Mouse (Mus musculus) brain, embryonic 14.5 days (tissue): Measurements from ENCODE around the gene Pld4. TPM values are rescaled to one million over a fixed set of nuclear protein-coding genes. Genes with fewer than 3 reads are reported as not detected.
"Not testable (repeated sequence)": the region's sequence is repeated elsewhere in the genome, so short reads cannot be mapped to it uniquely, and the experiment has no call there.

Experiments used
- DNase-seq: peaks from one replicate; pipeline ENCODE4 v3.0.0-alpha.2; 2011; ENCODE audit warnings: low read depth
- CTCF ChIP-seq: fragments of 200-500 bp; IDR thresholded peaks from 2 replicates; pipeline ENCODE4 v1.5.1; 2012; ENCODE audit warnings: inconsistent platforms, mild to moderate bottlenecking, moderate library complexity, borderline replicate concordance; ENCODE audit not compliant: insufficient read depth, insufficient read length; ENCODE audit errors: extremely low read depth
- POLR2A ChIP-seq: fragments of 200-500 bp; IDR thresholded peaks from 2 replicates; pipeline ENCODE4 v1.6.1; 2012; ENCODE audit warnings: mild to moderate bottlenecking, inconsistent platforms, borderline replicate concordance; ENCODE audit not compliant: poor library complexity, insufficient read depth, insufficient read length, severe bottlenecking; ENCODE audit errors: extremely low read depth
- polyA plus RNA-seq: library from polyadenylated mRNA; depleted of rRNA; stranded (reverse); fragments of >200 nt; gene quantifications from 2 replicates; pipeline ENCODE4 v1.2.3, GENCODE M21; 2012; rRNA removed

Gene Pld4
- polyA plus RNA-seq, 1 experiment = 6.5 TPM

GRCm38 (mm10) chr12:112810092-112810885 lies 49.8 kb downstream of the Pld4 start:
- TF ChIP-seq CTCF (no peak), POLR2A (no peak)
- DNase-seq = no peak

DNA sequence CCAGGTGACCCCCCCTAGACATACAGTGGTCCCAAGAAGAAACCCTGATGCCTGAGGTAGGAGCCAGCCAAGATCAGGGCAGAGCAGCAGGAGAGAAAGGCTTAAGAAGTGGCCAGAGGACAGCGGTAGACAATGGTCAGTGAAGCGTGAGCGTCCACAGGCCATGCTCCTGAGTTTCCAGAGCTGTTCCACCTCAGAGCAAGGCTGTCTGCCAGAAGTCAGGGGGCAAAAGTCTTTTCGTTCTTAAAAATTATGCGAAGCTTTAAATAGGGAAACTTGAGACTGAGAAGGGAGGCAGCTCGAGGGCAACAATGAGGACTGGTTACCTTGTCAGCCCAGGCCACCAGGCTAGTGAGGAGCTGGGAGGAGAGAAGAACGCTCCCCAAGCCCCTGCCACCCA lies 52.9 kb downstream of the Pld4 start:
- DNase-seq = no peak
- TF ChIP-seq CTCF (no peak), POLR2A (no peak)

DNA sequence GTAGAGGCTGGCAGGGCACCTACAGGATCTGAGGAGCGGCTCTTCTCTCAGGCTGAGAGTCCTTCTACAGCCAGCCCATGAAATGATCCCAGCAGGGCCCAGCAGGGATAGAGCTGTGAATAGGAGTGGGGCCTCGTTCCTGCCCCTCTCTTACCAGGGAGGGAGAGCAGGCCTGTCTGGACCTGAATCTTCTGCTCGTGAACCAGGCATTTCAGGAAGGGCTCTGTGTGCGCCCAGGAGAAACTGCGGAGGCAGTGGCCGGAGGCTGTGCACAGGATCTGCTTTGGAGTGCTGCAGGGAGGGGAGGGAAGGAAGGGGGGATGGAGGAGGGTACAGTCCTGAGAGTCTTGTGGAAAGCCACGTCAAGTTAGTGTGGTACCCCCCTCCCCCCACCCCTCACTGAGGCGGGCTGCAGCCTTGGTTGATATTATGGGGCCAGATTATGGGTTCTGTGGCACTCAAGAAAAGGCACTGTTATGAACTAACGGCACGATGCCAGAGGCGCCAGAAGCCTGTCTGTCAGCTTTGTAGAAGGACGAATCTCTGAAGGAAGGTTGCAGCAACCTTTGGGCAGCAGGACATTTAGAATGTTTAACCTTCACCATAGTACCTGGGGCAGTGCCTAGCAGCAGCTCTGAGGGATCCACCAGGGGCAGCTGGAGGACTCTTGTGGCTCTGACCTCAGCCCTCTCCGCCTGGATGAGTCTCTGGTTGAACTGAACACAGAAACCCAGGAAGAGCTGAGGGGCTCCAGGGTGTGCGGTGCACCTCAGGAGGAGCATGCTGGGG lies 54.4 kb downstream of the Pld4 start:
- TF ChIP-seq CTCF (no peak), POLR2A (no peak)
- DNase-seq = no peak

DNA sequence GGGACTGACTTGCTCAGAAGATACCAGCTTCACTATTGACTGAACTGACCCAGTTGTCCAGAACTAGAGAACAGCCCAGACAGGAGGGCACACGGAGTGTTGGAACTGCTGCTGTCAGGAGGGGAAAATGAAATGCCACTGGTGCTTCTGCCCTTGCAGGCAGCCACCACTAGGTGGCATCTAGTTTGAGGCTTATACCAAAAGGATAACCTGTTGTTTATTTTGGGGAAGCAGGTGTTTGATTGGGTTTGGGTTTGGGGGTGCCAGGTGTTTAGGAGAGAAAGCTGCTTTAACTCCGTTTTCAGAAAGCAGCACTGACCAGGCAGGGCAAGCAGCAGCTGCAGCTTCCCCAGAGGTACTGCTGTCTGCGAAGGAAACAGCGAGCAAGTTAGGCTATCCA lies 55.8 kb downstream of the Pld4 start:
- DNase-seq = peak; percentile 37
- TF ChIP-seq CTCF (peak; percentile 85), POLR2A (no peak)

DNA sequence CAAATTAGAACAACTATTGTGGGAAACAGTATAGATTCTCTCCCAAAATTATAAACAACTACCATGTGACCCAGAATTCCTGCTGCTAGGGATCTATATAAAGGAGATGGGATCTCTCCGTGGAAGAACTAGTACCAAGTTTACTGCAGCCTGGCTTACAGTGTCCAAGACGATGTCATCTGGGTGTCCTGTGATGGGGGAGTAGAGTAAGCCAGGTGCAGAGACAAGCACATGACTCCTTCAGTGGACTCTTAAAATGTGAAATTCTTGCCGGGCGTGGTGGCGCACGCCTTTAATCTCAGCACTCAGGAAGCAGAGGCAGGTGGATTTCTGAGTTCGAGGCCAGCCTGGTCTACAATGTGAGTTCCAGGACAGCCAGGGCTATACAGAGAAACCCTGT lies 56.4 kb downstream of the Pld4 start:
- not testable (repeated sequence) for DNase-seq

Other genes starting within 250 kb of the Pld4 start
- gene Tmem179, start 243.9 kb upstream of the Pld4 start, polyA plus RNA-seq = 56.0 and 57.2 TPM in 2 replicates
- gene Inf2, start 171.9 kb upstream of the Pld4 start, polyA plus RNA-seq = 7.8 and 8.4 TPM in 2 replicates
- 2.3 and 4.4 TPM in 2 replicates for gene Adssl1, start 140.6 kb upstream of the Pld4 start, polyA plus RNA-seq
- gene Siva1, start 116.0 kb upstream of the Pld4 start, polyA plus RNA-seq = 57.4 and 98.6 TPM in 2 replicates
- 303 and 319 TPM in 2 replicates for gene Akt1, start 85.8 kb upstream of the Pld4 start, polyA plus RNA-seq
- gene Zbtb42, start 81.8 kb upstream of the Pld4 start, polyA plus RNA-seq = 2.6 and 5.0 TPM in 2 replicates
- 48.8 and 82.9 TPM in 2 replicates for gene Cep170b, start 40.2 kb upstream of the Pld4 start, polyA plus RNA-seq
- gene Ahnak2, start 42.0 kb downstream of the Pld4 start, polyA plus RNA-seq = 1.1 and 1.6 TPM in 2 replicates
- 13.6 and 14.7 TPM in 2 replicates for gene Clba1, start 48.3 kb downstream of the Pld4 start, polyA plus RNA-seq
- 42.3 and 71.4 TPM in 2 replicates for gene Cdca4, start 68.8 kb downstream of the Pld4 start, polyA plus RNA-seq
- 0.05 and 0.07 TPM in 2 replicates for gene Gpr132, start 107.6 kb downstream of the Pld4 start, polyA plus RNA-seq
- 46.1 and 74.7 TPM in 2 replicates for gene Jag2, start 169.1 kb downstream of the Pld4 start, polyA plus RNA-seq
- 34.9 and 47.3 TPM in 2 replicates for gene Nudt14, start 181.5 kb downstream of the Pld4 start, polyA plus RNA-seq
- 61.4 and 61.7 TPM in 2 replicates for gene Btbd6, start 215.8 kb downstream of the Pld4 start, polyA plus RNA-seq
- 63.9 and 67.1 TPM in 2 replicates for gene Brf1, start 240.0 kb downstream of the Pld4 start, polyA plus RNA-seq